Mouse (Mus musculus): ENCODE measurements around the gene Prrx2. TPM values are rescaled to one million over a fixed set of nuclear protein-coding genes. Genes with fewer than 3 reads are reported as not detected.
A peak's percentile ranks its signal among the peaks of the same experiment; 100 is the strongest.

The Prrx2 gene
- polyA plus RNA-seq, 1 experiment from 2014 or later = 47.0 TPM

DNA sequence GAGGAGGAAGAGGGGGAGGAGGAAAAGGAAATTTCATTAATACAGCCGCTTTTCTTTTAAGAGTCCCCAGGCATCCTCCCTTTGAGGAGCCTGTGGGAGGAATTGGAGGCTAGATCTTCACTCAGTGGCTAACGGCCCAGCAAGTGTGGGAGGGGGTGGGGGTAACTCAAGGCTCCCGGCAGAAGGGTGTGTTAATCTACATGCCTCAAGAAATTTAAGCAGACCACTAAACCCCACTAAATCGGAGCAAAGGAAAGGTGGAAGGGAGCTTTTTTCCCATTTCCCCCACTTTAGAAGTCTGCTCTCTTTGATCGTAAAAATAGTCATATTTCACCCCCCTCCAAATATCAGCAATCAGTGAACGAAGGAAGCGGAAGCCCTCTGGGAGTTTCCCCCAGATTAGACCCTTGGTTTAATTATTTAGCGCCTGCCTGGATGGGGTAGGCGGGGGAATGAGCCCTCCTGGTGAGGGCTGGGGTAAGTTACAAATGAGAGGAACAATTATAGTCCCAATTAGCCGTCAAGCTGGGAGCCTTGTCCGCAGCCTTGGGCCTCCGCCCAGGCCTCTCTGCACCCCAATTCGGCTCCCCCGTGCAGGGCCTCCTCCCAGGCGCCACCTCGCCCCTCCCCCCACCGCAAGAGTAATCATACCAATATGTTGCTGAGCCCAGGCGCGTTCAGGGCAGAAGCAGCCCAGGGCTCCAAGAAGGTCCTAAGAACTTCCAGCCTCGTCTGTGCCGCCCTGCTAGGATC lies 1.6 kb downstream of the Prrx2 start:
- Histone ChIP-seq H3K9ac (ENCODE audit: low read length) (peak overlapping the region; percentile 49; the same call in 1 of the 2 replicates), H3K27me3 (ENCODE audit: control insufficient read depth, insufficient read depth, low read length) (no peaks in the 10 kb centered on the region), H3K4me2 (ENCODE audit: low read length) (peak overlapping the region; percentile 34), H3K27ac (replicated peaks in 1 of 2; ENCODE audit: control insufficient read depth in 1 of 2, insufficient read depth in 1 of 2, low read depth in 2 of 2, low read length in 2 of 2) (peak overlapping the region in 1 of 2 experiments; percentile 33; a peak in 1 of 4 replicates), H3K9me3 (ENCODE audit: control insufficient read depth, low read length) (no peaks in the 10 kb centered on the region), H3K36me3 (ENCODE audit: control insufficient read depth, insufficient read depth, low read length) (no peaks in the 10 kb centered on the region), H3K4me1 (ENCODE audit: control insufficient read depth in 2 of 2, insufficient read depth in 2 of 2, low read length in 2 of 2) (peaks cover 33 to 35% of the 10 kb centered on the region in 2 experiments), H3K4me3 (ENCODE audit: control insufficient read depth in 1 of 2, insufficient read depth in 1 of 2, low read depth in 1 of 2, low read length in 2 of 2) (no peak overlapping the region)
- WGBS = 26% methylated on average over 21 of the region's 21 CpGs
- no peak for ATAC-seq (ENCODE audit: insufficient number of reproducible peaks, insufficient read depth, low FRiP score, low read depth)

DNA sequence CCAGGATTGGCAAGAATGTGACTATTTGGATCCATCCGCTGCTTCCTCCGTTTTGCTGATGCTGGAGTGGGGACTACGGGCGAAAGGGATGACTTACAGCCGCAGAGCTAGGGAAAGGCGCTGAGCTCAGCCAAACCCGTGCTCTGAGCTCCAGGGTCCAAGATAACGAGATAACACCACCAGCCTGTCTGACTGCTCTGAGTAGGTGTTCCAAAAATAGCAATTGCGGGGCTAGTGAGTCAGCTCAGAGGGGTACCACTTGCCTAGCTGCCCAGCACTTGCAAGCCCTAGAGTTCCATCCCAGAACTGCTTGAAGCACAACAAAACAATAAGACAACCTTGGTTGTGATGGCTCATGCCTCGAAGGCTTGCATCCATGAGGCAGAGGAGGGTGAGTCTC lies 7.8 kb downstream of the Prrx2 start:
- Histone ChIP-seq H3K4me1 (ENCODE audit: control insufficient read depth in 2 of 2, insufficient read depth in 2 of 2, low read length in 2 of 2) (peaks cover 28 to 34% of the 10 kb centered on the region in 2 experiments), H3K4me3 (ENCODE audit: control insufficient read depth in 1 of 2, insufficient read depth in 1 of 2, low read depth in 1 of 2, low read length in 2 of 2) (0 out of 4 replicates have a peak overlapping the region, but pooled peaks of 1 of the 2 experiments have one; percentile 10), H3K27ac (replicated peaks in 1 of 2; ENCODE audit: control insufficient read depth in 1 of 2, insufficient read depth in 1 of 2, low read depth in 2 of 2, low read length in 2 of 2) (peak overlapping the region; percentile 80 to 89), H3K9me3 (ENCODE audit: control insufficient read depth, low read length) (no peaks in the 10 kb centered on the region), H3K36me3 (ENCODE audit: control insufficient read depth, insufficient read depth, low read length) (no peaks in the 10 kb centered on the region), H3K9ac (ENCODE audit: low read length) (peak overlapping the region; percentile 58), H3K27me3 (ENCODE audit: control insufficient read depth, insufficient read depth, low read length) (peaks cover 7% of the 10 kb centered on the region; the same call in 1 of the 2 replicates), H3K4me2 (ENCODE audit: low read length) (peak overlapping the region; percentile 48)
- 8% methylated on average over 10 of the region's 10 CpGs for WGBS
- peak; percentile 59; the same call in 1 of the 2 replicates for ATAC-seq (ENCODE audit: insufficient number of reproducible peaks, insufficient read depth, low FRiP score, low read depth)

DNA sequence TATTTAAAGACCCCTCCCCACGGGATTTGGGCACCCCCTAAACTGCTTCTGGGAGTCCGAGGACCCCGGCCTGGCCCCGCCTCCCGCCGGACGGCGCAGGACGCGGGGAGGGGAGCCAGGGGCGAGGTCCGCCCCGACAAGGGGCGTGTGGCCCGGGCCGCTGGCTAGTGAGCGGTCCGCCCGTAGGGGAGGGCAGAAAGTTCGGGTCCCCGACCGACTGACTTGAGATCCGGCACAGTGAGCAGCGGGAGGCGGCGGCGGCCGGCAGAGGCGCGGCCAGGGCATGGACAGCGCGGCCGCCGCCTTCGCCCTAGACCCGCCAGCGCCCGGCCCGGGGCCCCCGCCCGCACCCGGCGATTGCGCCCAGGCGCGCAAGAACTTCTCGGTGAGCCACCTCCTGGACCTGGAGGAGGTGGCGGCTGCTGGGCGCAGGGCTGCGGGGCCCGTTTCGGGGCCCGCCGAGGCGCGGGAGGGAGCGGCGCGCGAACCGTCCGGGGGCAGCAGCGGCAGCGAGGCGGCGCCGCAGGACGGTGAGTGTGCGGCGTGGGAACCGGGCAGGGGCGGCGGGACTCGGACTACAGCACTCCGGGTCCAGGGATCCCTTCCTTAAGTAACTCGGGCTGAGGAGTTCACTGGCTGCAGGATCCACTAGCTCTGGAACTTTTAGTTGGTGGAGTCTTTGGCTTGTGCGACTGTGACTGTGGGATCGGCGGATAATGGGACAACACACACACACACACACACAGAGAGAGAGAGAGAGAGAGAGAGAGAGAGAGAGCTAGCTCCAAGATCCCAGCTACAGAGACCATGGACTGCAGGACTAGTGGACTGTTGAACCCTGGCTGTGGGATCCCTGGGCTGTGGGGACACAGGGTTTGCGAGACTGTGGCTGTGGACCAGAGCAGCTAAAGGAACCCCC lies 10.6 kb downstream of the Prrx2 start:
- Histone ChIP-seq H3K27me3 (ENCODE audit: control insufficient read depth, insufficient read depth, low read length) (peaks cover 7% of the 10 kb centered on the region; the same call in 1 of the 2 replicates), H3K4me2 (ENCODE audit: low read length) (peak overlapping the region; percentile 73), H3K4me1 (ENCODE audit: control insufficient read depth in 2 of 2, insufficient read depth in 2 of 2, low read length in 2 of 2) (peaks cover 30 to 47% of the 10 kb centered on the region in 2 experiments), H3K9me3 (ENCODE audit: control insufficient read depth, low read length) (no peaks in the 10 kb centered on the region), H3K4me3 (ENCODE audit: control insufficient read depth in 1 of 2, insufficient read depth in 1 of 2, low read depth in 1 of 2, low read length in 2 of 2) (peak overlapping the region; percentile 59 to 89), H3K36me3 (ENCODE audit: control insufficient read depth, insufficient read depth, low read length) (0 out of 2 replicates have a peak, but pooled peaks cover 4% of the 10 kb centered on the region), H3K9ac (ENCODE audit: low read length) (peak overlapping the region; percentile 85), H3K27ac (replicated peaks in 1 of 2; ENCODE audit: control insufficient read depth in 1 of 2, insufficient read depth in 1 of 2, low read depth in 2 of 2, low read length in 2 of 2) (peak overlapping the region; percentile 20 to 75)
- under 1% methylated on average over 80 of the region's 80 CpGs for WGBS
- ATAC-seq (ENCODE audit: insufficient number of reproducible peaks, insufficient read depth, low FRiP score, low read depth) = 0 out of 2 replicates have a peak, but pooled peaks have one; percentile 22

DNA sequence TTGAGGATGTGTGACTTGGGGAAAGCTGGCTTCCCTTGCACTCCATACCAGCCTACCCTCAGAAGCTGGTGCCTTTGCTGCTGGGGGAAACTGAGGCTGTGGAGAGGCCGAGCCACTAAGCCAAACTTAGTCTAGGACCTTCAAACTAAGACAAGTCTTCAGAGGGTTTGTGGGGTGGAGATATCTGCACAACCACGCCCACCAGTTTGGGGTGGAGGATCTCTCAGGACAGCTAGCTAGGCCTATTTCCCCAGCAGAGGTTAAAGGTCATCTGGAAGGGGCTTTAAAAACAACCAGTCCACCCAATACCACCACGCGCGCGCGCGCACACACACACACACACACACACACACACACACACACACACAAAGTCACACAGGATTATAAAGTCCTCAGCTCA lies 11.5 kb downstream of the Prrx2 start:
- Histone ChIP-seq H3K9me3 (ENCODE audit: control insufficient read depth, low read length) (no peaks in the 10 kb centered on the region), H3K4me1 (ENCODE audit: control insufficient read depth in 2 of 2, insufficient read depth in 2 of 2, low read length in 2 of 2) (peaks cover 39 to 55% of the 10 kb centered on the region in 2 experiments), H3K27me3 (ENCODE audit: control insufficient read depth, insufficient read depth, low read length) (peaks cover 7% of the 10 kb centered on the region; the same call in 1 of the 2 replicates), H3K9ac (ENCODE audit: low read length) (peak overlapping the region; percentile 85), H3K4me3 (ENCODE audit: control insufficient read depth in 1 of 2, insufficient read depth in 1 of 2, low read depth in 1 of 2, low read length in 2 of 2) (peak overlapping the region; percentile 59 to 89), H3K36me3 (ENCODE audit: control insufficient read depth, insufficient read depth, low read length) (0 out of 2 replicates have a peak, but pooled peaks cover 4% of the 10 kb centered on the region), H3K4me2 (ENCODE audit: low read length) (peak overlapping the region; percentile 73), H3K27ac (replicated peaks in 1 of 2; ENCODE audit: control insufficient read depth in 1 of 2, insufficient read depth in 1 of 2, low read depth in 2 of 2, low read length in 2 of 2) (peak overlapping the region; percentile 20 to 75)
- WGBS = 39% methylated on average over 8 of the region's 8 CpGs
- ATAC-seq (ENCODE audit: insufficient number of reproducible peaks, insufficient read depth, low FRiP score, low read depth) = no peak

DNA sequence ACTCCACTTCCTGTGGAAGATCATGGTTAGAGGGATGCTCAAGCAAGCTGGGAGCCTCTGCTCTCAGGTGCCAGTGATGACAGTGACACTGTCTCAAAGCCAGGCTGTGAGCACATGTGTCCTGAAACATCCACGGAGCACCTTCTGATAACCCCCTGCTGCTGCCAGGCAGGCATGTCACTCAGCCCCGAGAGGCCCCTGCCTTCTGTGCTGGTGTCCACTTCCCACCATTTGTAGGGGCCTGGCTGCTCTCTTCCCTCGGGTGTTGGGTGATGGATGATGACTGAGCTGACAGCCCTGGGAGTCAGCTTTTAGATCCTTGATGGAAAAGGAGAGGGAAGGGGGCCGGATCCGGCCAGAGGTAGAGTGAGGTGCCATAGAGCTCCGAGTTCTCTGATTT lies 12.0 kb downstream of the Prrx2 start:
- WGBS = 11% methylated on average over 6 of the region's 6 CpGs
- Histone ChIP-seq H3K4me1 (ENCODE audit: control insufficient read depth in 2 of 2, insufficient read depth in 2 of 2, low read length in 2 of 2) (peaks cover 43 to 55% of the 10 kb centered on the region in 2 experiments), H3K27ac (replicated peaks in 1 of 2; ENCODE audit: control insufficient read depth in 1 of 2, insufficient read depth in 1 of 2, low read depth in 2 of 2, low read length in 2 of 2) (peak overlapping the region; percentile 57 to 75), H3K4me3 (ENCODE audit: control insufficient read depth in 1 of 2, insufficient read depth in 1 of 2, low read depth in 1 of 2, low read length in 2 of 2) (peak overlapping the region; percentile 20 to 25), H3K4me2 (ENCODE audit: low read length) (peak overlapping the region; percentile 73), H3K27me3 (ENCODE audit: control insufficient read depth, insufficient read depth, low read length) (peaks cover 7% of the 10 kb centered on the region; the same call in 1 of the 2 replicates), H3K9me3 (ENCODE audit: control insufficient read depth, low read length) (no peaks in the 10 kb centered on the region), H3K36me3 (ENCODE audit: control insufficient read depth, insufficient read depth, low read length) (0 out of 2 replicates have a peak, but pooled peaks cover 4% of the 10 kb centered on the region), H3K9ac (ENCODE audit: low read length) (peak overlapping the region; percentile 85)
- peak; percentile 38; the same call in 1 of the 2 replicates for ATAC-seq (ENCODE audit: insufficient number of reproducible peaks, insufficient read depth, low FRiP score, low read depth)

DNA sequence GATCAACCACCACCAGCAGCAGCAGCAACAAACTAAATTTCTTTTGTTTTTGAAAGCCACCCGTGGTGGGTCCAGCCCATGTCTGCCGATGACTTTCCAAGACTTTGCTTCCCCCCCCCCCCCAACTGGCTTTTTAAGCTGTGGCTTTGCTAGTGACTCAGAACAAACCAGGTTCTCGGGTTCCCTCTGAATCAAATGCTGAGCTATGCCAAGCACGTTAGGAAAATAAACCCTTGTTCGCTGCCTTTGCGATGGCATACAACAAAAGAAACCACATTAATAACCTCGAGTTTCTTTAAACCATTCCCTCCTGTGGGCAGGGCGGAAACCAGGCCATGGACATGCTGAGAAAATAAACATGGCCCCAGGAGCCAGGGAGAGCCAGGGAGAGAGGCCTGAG lies 13.4 kb downstream of the Prrx2 start:
- H3K27me3 ChIP-seq (ENCODE audit: control insufficient read depth, insufficient read depth, low read length) = peaks cover 7% of the 10 kb centered on the region; the same call in 1 of the 2 replicates
- H3K4me1 ChIP-seq (ENCODE audit: control insufficient read depth in 2 of 2, insufficient read depth in 2 of 2, low read length in 2 of 2) = peaks cover 48 to 56% of the 10 kb centered on the region in 2 experiments
- no peak overlapping the region for H3K9ac ChIP-seq (ENCODE audit: low read length)
- H3K36me3 ChIP-seq (ENCODE audit: control insufficient read depth, insufficient read depth, low read length) = 0 out of 2 replicates have a peak, but pooled peaks cover 4% of the 10 kb centered on the region
- H3K4me2 ChIP-seq (ENCODE audit: low read length) = no peak overlapping the region
- ATAC-seq (ENCODE audit: insufficient number of reproducible peaks, insufficient read depth, low FRiP score, low read depth) = no peak
- 67% methylated on average over 8 of the region's 8 CpGs for WGBS
- H3K4me3 ChIP-seq (ENCODE audit: control insufficient read depth in 1 of 2, insufficient read depth in 1 of 2, low read depth in 1 of 2, low read length in 2 of 2) = no peak overlapping the region
- H3K27ac ChIP-seq (replicated peaks in 1 of 2; ENCODE audit: control insufficient read depth in 1 of 2, insufficient read depth in 1 of 2, low read depth in 2 of 2, low read length in 2 of 2) = no peak overlapping the region
- no peaks in the 10 kb centered on the region for H3K9me3 ChIP-seq (ENCODE audit: control insufficient read depth, low read length)

- 25% methylated on average over 6 of the region's 6 CpGs for WGBS
- no peak overlapping the region for H3K4me2 ChIP-seq (ENCODE audit: low read length)
- H3K4me1 ChIP-seq (ENCODE audit: control insufficient read depth in 2 of 2, insufficient read depth in 2 of 2, low read length in 2 of 2) = peaks cover 42 to 58% of the 10 kb centered on the region in 2 experiments
- H3K36me3 ChIP-seq (ENCODE audit: control insufficient read depth, insufficient read depth, low read length) = 0 out of 2 replicates have a peak, but pooled peaks cover 4% of the 10 kb centered on the region
- no peaks in the 10 kb centered on the region for H3K9me3 ChIP-seq (ENCODE audit: control insufficient read depth, low read length)
- H3K27me3 ChIP-seq (ENCODE audit: control insufficient read depth, insufficient read depth, low read length) = no peaks in the 10 kb centered on the region
- no peak overlapping the region for H3K27ac ChIP-seq (replicated peaks in 1 of 2; ENCODE audit: control insufficient read depth in 1 of 2, insufficient read depth in 1 of 2, low read depth in 2 of 2, low read length in 2 of 2)
- no peak overlapping the region for H3K9ac ChIP-seq (ENCODE audit: low read length)
- no peak for ATAC-seq (ENCODE audit: insufficient number of reproducible peaks, insufficient read depth, low FRiP score, low read depth)
- no peak overlapping the region for H3K4me3 ChIP-seq (ENCODE audit: control insufficient read depth in 1 of 2, insufficient read depth in 1 of 2, low read depth in 1 of 2, low read length in 2 of 2)
Measured at GRCm38 (mm10) chr2:30850581-30850980, 15.8 kb downstream of the Prrx2 start.
